Mouse (Mus musculus): ENCODE data around the gene Ceacam9.
"Not testable (repeated sequence)": the region's sequence is repeated elsewhere in the genome, so short reads cannot be mapped to it uniquely, and the experiment has no call there.

GRCm38 (mm10) chr7:16674699-16675098, 47.0 kb upstream of the Ceacam9 start:
- not testable (repeated sequence) for TF ChIP-seq CTCF (IDR thresholded peaks at IDR 0.05; ENCODE audit: borderline replicate concordance, control insufficient read depth, extremely low read depth, insufficient read depth, low read length, poor library complexity); POLR2A (IDR thresholded peaks at IDR 0.05; ENCODE audit: control insufficient read depth, extremely low read depth, insufficient read depth, low read length, poor library complexity)

Measured in thymus, adult 2 months (tissue).